Mouse (Mus musculus): ENCODE measurements around the gene Ripor2.

DNA sequence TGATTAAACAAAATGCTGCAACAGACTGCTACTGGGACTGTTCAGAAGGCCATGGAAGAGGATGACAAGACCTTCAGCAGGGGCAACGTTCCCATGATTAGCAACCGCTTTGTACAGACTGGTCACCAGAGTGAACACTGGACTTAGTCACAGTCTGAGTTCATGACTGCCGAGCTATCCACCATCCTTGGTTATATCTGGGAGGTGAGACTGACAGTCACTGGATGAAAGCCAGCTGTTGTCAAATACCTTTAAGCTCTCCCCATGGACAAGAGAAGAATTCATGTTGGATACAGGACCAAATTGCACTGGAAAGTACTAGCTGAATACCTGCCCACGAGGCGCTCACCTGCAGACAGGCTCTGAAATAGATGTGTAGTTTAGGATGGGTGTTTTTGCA lies 2.4 kb downstream of the Ripor2 start:
- TF ChIP-seq TAL1 (IDR thresholded peaks at IDR 0.05; ENCODE audit: low read length) (no peak), GATA1 (IDR thresholded peaks at IDR 0.05; ENCODE audit: low read length) (no peak)

Measured in erythroblast, embryonic 14.5 days (primary cell).